Mouse (Mus musculus) ES-E14 (cell line): ENCODE data around the gene Nectin3.

Experiments
- CHD2 ChIP-seq: IDR thresholded peaks from 2 replicates; pipeline ENCODE4 v1.6.1; 2014; ENCODE audit warnings: mild to moderate bottlenecking, low read depth, low read length, inconsistent platforms
- HCFC1 ChIP-seq: IDR thresholded peaks from 2 replicates; pipeline ENCODE4 v1.6.1; 2012; ENCODE audit warnings: low read length, inconsistent platforms, borderline replicate concordance; ENCODE audit not compliant: insufficient read depth
- MAFK ChIP-seq: IDR thresholded peaks from 2 replicates; pipeline ENCODE4 v1.6.1; 2014; ENCODE audit warnings: mild to moderate bottlenecking, low read depth, low read length, inconsistent platforms; ENCODE audit not compliant: insufficient read depth
- ZNF384 ChIP-seq: IDR thresholded peaks from 2 replicates; pipeline ENCODE4 v1.6.1; 2012; ENCODE audit warnings: low read depth, low read length, inconsistent platforms

DNA sequence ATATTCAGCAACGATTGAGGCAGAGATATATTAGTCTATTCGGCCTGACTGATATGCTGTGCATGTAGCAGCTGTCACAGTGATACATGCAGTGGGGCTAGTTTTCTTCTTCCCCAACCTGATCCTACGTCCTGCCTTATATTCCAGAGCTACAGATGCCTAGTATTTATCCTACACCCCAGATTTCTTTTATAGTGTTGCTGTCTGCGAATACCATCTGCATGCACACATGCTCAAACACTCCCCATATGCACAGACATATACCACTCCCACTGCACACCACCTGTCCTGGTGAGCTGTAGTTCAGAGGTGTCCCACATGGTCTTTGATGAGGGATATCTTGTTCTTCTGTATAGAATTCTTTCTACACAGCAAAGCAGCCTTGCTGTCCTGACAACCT is 115.0 kb downstream of the Nectin3 start:
- TF ChIP-seq HCFC1 (no peak), ZNF384 (no peak), CHD2 (no peak), MAFK (no peak)
